Mouse (Mus musculus) neutrophil, adult 5-6 weeks (primary cell): Measurements from ENCODE around the gene Itgb3. TPM values are rescaled to one million over a fixed set of nuclear protein-coding genes. Genes with fewer than 3 reads are reported as not detected.
A peak's percentile ranks its signal among the peaks of the same experiment; 100 is the strongest.
"Not testable (repeated sequence)": the region's sequence is repeated elsewhere in the genome, so short reads cannot be mapped to it uniquely, and the experiment has no call there.

Source experiments
- ATAC-seq: fragments of 151-379, 151-347 bp; 2 replicates; pipeline ENCODE4 v1.8.0; 2017; ENCODE audit warnings: mild to moderate bottlenecking, moderate TSS enrichment; ENCODE audit not compliant: insufficient number of reproducible peaks, poor library complexity, low FRiP score, severe bottlenecking; ENCODE audit errors: extremely low read depth
- total RNA-seq: library from RNA; stranded (forward); fragments of 200-1000 nt; gene quantifications from 2 replicates; pipeline ENCODE4 v1.2.3, GENCODE M21; 2017

The Itgb3 gene
- 27.5 and 29.2 TPM in 2 replicates for total RNA-seq

- peak; percentile 72 for ATAC-seq
Observed at GRCm38 (mm10) chr11:104607491-104608245, at the start of gene Itgb3. Gene Itgb3, plus strand, starts transcription at chr11:104608000.

GRCm38 (mm10) chr11:104558065-104558464 lies 49.7 kb upstream of the Itgb3 start:
- no peak for ATAC-seq

GRCm38 (mm10) chr11:104558651-104559403 lies 49.0 kb upstream of the Itgb3 start:
- no peak for ATAC-seq

GRCm38 (mm10) chr11:104560971-104561370 lies 46.8 kb upstream of the Itgb3 start:
- no peak for ATAC-seq

GRCm38 (mm10) chr11:104563496-104563895 lies 44.3 kb upstream of the Itgb3 start:
- no peak for ATAC-seq

GRCm38 (mm10) chr11:104565172-104565571 lies 42.6 kb upstream of the Itgb3 start:
- no peak for ATAC-seq

GRCm38 (mm10) chr11:104566097-104566496 lies 41.7 kb upstream of the Itgb3 start:
- ATAC-seq = no peak

- ATAC-seq = no peak
Observed at GRCm38 (mm10) chr11:104566796-104567195, 41.0 kb upstream of the Itgb3 start.

- no peak for ATAC-seq
Observed at GRCm38 (mm10) chr11:104567736-104568135, 40.1 kb upstream of the Itgb3 start.

GRCm38 (mm10) chr11:104568326-104568725 lies 39.5 kb upstream of the Itgb3 start:
- ATAC-seq = no peak

- not testable (repeated sequence) for ATAC-seq
Observed at GRCm38 (mm10) chr11:104570515-104570914, 37.3 kb upstream of the Itgb3 start.

- peak; percentile 72; the same call in 1 of the 2 replicates for ATAC-seq
Observed at GRCm38 (mm10) chr11:104571373-104571772, 36.4 kb upstream of the Itgb3 start.

GRCm38 (mm10) chr11:104572091-104572490 lies 35.7 kb upstream of the Itgb3 start:
- no peak for ATAC-seq

- ATAC-seq = no peak
Observed at GRCm38 (mm10) chr11:104572566-104572965, 35.2 kb upstream of the Itgb3 start.

- no peak for ATAC-seq
Observed at GRCm38 (mm10) chr11:104576772-104577612, 30.8 kb upstream of the Itgb3 start.

- ATAC-seq = no peak
Observed at GRCm38 (mm10) chr11:104578074-104578473, 29.7 kb upstream of the Itgb3 start.

- no peak for ATAC-seq
Observed at GRCm38 (mm10) chr11:104579084-104579483, 28.7 kb upstream of the Itgb3 start.

- no peak for ATAC-seq
Observed at GRCm38 (mm10) chr11:104579575-104579974, 28.2 kb upstream of the Itgb3 start.

GRCm38 (mm10) chr11:104580091-104580490 lies 27.7 kb upstream of the Itgb3 start:
- ATAC-seq = no peak
